Mouse (Mus musculus) macrophage (primary cell): Measurements from ENCODE around the gene Pik3r1. TPM values are rescaled to one million over a fixed set of nuclear protein-coding genes. Genes with fewer than 3 reads are reported as not detected.

Experiments used
- H3K27ac ChIP-seq: fragments of 350-480 bp; formaldehyde crosslinking; 2 replicates; pipeline ENCODE4 v1.9.0; 2021
- H3K36me3 ChIP-seq: fragments of 350-480 bp; formaldehyde crosslinking; 2 replicates; pipeline ENCODE4 v1.9.0; 2021; ENCODE audit errors: inconsistent target
- H3K4me3 ChIP-seq: fragments of 350-480 bp; formaldehyde crosslinking; 2 replicates; pipeline ENCODE4 v1.9.0; 2021; ENCODE audit errors: inconsistent target
- H3K79me2 ChIP-seq: fragments of 350-480 bp; formaldehyde crosslinking; 2 replicates; pipeline ENCODE4 v1.9.0; 2021; ENCODE audit errors: inconsistent target
- WGBS: methylation state at CpG from one replicate; pipeline ENCODE4 v1.1.7; 2026; ENCODE audit warnings: inconsistent platforms; ENCODE audit not compliant: missing documents; 5-methylcytosine and 5-hydroxymethylcytosine counted together
- polyA plus RNA-seq: library from polyadenylated mRNA; stranded (reverse); fragments of 250-400 nt; gene quantifications from 3 replicates; pipeline ENCODE4 v1.2.4, GENCODE M21; 2018; ENCODE audit warnings: inconsistent platforms

The Pik3r1 gene
- polyA plus RNA-seq, 1 experiment from 2014 or later: 46.9 TPM

DNA sequence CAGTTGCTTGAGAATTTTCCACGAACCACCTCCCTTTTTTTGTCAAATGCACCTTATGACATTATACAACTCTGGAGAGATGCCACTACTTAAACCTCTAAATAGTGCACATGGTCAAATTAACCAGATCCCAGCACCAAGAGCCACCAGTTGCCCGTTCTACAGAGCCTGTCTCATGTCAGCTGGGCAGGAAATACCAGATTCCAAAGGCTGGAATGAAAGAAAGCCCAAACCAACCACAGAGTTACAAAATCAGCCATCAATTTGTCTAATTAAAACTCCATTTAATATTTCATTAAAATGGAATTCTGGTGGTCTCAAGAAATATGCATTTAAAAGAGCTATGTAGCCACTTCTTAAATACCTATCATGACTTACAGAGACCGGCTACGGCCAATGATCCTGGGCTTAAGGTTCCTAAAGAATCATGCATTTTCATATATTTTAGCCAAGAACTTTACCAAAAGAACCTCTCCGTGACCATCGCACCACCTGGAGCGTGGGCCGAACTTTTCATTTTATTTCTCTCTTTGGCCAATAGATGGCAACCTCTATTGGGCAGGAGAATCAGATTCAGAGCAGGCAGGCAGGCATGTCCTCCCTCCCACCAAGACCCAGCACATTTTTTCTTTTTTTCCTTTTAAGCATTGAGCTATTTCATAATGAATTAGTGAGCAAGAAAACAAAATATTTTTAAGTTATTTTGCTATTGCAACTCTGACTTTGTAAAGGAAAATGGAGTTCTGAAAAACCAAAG is 32.5 kb downstream of the Pik3r1 start:
- no peaks in the 10 kb centered on the region for H3K36me3 ChIP-seq
- peak overlapping the region; percentile 49; the same call in 1 of the 2 replicates for H3K27ac ChIP-seq
- no peak overlapping the region for H3K4me3 ChIP-seq
- WGBS: 55% methylated on average over 8 of the region's 8 CpGs
- peaks cover 100% of the 10 kb centered on the region for H3K79me2 ChIP-seq

- 48% methylated on average over 7 of the region's 7 CpGs for WGBS
- peaks cover 100% of the 10 kb centered on the region for H3K79me2 ChIP-seq
- H3K27ac ChIP-seq: no peak overlapping the region
- no peaks in the 10 kb centered on the region for H3K36me3 ChIP-seq
- H3K4me3 ChIP-seq: no peak overlapping the region
Measured at GRCm38 (mm10) chr13:101734227-101734626, 33.8 kb downstream of the Pik3r1 start.

- H3K4me3 ChIP-seq: no peak overlapping the region
- H3K36me3 ChIP-seq: no peaks in the 10 kb centered on the region
- H3K27ac ChIP-seq: no peak overlapping the region
- WGBS: 22% methylated on average over 10 of the region's 10 CpGs
- H3K79me2 ChIP-seq: peaks cover 100% of the 10 kb centered on the region
Measured at GRCm38 (mm10) chr13:101732675-101733074, 35.3 kb downstream of the Pik3r1 start.

- Histone ChIP-seq H3K4me3 (no peak overlapping the region), H3K27ac (no peak overlapping the region), H3K36me3 (no peaks in the 10 kb centered on the region), H3K79me2 (peaks cover 100% of the 10 kb centered on the region)
- WGBS: 92% methylated on average over 7 of the region's 7 CpGs
Measured at GRCm38 (mm10) chr13:101731777-101732176, 36.2 kb downstream of the Pik3r1 start.

DNA sequence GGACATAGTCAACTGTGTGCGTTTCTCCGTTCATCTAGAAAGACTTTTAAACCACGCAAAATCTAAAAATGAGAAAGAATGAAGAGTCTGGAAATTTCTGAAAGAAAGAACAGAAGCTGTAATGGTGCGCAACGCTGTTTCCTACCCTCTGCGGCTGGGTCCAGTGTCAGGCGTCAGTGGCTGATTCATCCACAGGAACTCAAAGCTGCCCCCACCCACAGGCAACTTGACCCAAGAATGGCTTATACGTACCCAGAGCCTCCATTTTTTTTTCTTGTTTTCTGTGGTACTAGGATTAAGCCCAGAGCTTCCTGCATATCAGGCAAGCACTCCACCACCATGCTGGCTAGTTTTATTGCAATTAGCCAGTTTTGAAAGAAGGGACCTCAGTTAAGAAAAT is 37.7 kb downstream of the Pik3r1 start:
- no peaks in the 10 kb centered on the region for H3K36me3 ChIP-seq
- 56% methylated on average over 7 of the region's 8 CpGs for WGBS

DNA sequence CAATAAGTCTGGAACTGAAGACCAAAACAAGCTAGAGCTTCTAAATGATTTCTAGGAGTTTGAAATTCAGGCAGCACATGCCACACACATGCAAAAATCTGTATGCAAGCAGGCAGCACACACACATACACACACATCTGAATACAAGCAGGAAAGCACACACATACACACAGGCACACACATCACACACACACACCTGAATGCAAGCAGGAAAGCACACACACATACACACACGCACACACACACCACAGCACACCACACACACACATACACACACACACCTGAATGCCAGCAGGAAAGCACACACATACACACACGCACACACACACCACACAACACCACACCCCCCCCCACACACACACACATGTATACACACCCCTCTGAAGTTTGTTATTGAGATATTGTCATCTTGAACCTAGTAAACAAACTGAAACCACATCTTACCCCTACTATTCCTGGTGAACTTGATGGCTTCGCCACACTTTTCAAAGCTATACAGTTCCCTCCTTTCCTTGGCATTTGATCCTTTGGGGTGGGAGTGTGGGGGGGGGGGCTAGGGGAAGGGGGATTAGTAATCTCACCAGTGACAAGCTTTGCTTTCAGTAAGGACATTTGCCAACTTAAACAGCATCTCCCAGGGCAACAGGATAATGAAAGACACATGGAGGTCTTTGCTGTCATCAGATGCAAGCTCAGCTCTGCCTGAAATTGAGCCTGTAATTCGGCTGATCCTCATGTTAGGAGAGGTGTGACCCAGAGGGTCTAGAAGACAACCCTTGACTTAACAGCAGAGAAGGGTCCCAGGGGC is 38.6 kb downstream of the Pik3r1 start:
- Histone ChIP-seq H3K79me2 (peaks cover 100% of the 10 kb centered on the region), H3K4me3 (no peak overlapping the region), H3K36me3 (no peaks in the 10 kb centered on the region), H3K27ac (no peak overlapping the region)
- WGBS: 95% methylated on average over 4 of the region's 4 CpGs

More for the DNA sequence above, 37.7 kb downstream of the Pik3r1 start:
- no peak overlapping the region for H3K4me3 ChIP-seq
- H3K27ac ChIP-seq: peak overlapping the region; percentile 13
- peaks cover 100% of the 10 kb centered on the region for H3K79me2 ChIP-seq

DNA sequence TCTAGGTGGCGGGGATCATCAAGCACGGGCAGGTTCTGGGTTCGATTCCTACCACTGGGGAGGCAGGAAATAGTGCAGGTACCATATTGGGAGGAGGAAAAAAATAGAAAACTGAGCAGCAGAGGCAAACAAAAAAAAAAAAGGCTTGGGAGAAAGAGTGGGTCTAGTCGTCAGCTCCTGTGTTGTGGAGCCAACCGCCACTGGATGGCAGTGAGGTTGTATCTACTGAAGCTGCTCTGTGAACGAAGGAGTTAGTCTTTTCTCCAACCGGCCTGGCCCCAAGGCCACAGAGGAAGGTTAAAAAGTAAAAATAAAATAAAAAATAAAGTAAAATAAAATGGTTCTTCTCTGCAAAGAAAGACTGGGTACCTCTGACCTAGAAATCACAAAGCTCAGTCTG is 39.2 kb downstream of the Pik3r1 start:
- Histone ChIP-seq H3K79me2 (peaks cover 100% of the 10 kb centered on the region), H3K36me3 (no peaks in the 10 kb centered on the region), H3K27ac (no peak overlapping the region), H3K4me3 (no peak overlapping the region)
- WGBS: 76% methylated on average over 7 of the region's 7 CpGs

DNA sequence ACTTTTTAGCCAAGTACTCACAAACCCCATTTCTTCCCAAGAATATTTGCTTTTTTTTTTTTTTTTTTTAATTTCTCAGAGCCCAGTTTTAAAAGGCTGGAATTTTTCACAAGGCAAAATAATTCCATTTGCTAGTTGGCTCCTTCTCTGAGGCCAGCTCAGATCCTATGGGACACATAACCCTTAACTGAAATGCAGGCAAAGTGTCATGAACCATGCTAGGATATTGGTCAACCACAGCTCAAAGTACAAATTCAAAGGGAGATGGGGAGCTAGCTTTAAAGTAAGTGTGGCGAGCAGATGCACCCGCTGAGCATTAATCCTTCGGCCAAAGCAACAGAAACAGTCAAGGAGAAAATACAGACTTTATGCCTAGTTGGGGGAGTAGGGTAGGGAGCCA is 39.7 kb downstream of the Pik3r1 start:
- peaks cover 100% of the 10 kb centered on the region for H3K79me2 ChIP-seq
- H3K4me3 ChIP-seq: no peak overlapping the region
- no peak overlapping the region for H3K27ac ChIP-seq
- 98% methylated on average over 3 of the region's 3 CpGs for whole genome bisulfite sequencing
- H3K36me3 ChIP-seq: no peaks in the 10 kb centered on the region

- WGBS: 82% methylated on average over 5 of the region's 5 CpGs
- Histone ChIP-seq H3K27ac (no peak overlapping the region), H3K4me3 (no peak overlapping the region)
Measured at GRCm38 (mm10) chr13:101727837-101728236, 40.2 kb downstream of the Pik3r1 start.

DNA sequence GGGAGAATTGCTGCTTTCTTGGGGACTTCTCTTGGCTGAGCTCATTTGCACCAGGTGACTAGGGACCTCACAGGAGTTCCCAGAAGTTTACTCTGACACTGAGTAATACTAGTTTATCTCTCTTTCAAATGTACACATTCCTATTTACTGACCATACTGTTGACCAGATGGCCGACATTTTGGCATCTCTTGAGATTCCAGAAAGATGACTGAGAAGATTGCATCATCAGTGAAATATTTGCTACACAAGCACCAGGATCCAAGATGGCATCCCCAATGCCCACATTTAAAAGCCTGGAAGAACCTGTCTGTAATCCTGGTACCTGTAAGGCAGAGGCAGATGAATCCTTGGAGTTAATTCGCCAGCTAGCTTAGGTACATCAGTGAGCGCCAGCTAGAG is 41.1 kb downstream of the Pik3r1 start:
- H3K79me2 ChIP-seq: peaks cover 100% of the 10 kb centered on the region
- H3K36me3 ChIP-seq: no peaks in the 10 kb centered on the region
- no peak overlapping the region for H3K27ac ChIP-seq
- WGBS: 100% methylated on average over 3 of the region's 3 CpGs
- no peak overlapping the region for H3K4me3 ChIP-seq

More at GRCm38 (mm10) chr13:101727837-101728236, 40.2 kb downstream of the Pik3r1 start:
- Histone ChIP-seq H3K79me2 (peaks cover 100% of the 10 kb centered on the region), H3K36me3 (no peaks in the 10 kb centered on the region)

DNA sequence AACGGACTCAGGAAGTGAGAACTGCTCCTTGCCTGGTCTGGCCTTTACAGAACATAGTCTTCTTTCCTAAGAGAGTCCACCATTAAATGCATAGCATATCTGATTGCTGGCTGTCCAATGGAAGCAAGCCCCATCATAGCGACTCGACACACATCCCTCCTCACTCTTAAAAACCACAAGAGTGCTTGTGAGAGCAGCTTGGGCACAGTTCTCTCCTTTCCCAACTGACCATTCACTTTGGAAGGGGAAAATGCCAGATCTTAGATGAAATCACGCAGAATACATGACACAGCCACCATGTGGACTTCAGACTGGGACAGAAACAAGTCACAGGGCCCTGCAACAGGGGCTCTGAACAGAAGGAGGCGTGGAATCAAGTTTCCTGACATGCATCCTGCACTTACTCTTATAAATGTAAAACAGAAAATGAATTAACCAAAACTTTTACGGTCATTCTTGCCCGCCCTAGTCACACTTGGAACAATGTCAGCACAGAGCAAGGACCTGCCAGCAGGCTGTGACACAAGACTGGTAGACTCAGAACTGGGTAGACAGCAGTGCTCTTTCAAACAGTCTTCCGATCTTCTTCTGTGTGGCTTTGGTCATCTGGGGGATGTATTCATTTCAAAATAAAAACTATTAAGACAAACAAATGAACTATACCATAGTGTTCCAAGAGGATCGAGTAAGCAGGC is 46.0 kb downstream of the Pik3r1 start:
- Histone ChIP-seq H3K79me2 (peaks cover 98% of the 10 kb centered on the region), H3K27ac (no peak overlapping the region), H3K4me3 (no peak overlapping the region), H3K36me3 (no peaks in the 10 kb centered on the region)
- 72% methylated on average over 9 of the region's 9 CpGs for WGBS

DNA sequence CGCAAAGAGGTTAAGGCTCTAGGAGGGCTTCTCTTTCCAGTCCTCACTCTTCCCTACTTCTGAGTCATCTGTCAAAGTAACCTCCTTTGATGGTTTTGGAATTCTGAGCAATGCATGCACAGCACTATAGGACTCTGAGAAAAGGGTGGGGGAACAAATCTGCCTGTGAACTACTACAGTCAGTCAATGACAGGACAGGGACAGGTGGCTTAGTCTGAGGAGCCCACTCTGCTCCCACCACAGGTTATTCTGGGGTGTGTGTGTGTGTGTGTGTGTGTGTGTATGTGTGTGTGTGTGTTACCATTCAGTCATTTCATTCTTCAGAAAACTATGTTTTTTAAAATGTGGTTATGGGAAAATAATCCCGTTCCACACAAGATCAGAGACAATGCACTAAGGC is 46.9 kb downstream of the Pik3r1 start:
- whole genome bisulfite sequencing: 100% methylated on average over 1 of the region's 2 CpGs
- Histone ChIP-seq H3K79me2 (peaks cover 98% of the 10 kb centered on the region), H3K27ac (no peak overlapping the region), H3K4me3 (no peak overlapping the region), H3K36me3 (peaks cover 2% of the 10 kb centered on the region; the same call in 1 of the 2 replicates)

DNA sequence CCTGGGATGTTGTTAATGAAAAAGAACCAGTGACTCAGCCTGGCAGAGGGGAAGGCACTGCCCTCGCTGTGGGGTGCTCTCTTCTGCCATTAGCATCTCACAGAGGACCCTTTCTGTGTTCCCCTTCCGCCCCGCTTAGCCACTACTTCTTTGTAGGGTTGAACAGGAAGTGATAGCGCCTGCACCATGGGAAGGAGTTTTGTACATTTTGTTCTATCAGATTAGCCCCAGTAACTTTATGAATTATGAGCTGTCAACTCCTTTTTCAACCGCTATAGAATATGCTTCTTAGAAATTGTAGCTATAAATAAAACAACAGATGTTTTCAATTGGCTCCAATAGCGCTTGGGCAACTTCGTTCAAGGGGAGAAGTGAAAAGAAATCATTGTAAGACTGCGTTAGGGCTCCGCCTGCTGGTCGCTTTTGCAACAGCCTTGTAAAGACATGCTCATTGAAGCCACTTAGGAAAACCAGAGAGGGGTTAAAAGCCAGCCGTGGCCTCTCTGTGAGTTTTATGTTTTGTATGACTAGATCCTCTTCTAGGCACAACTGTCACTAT is 48.6 kb downstream of the Pik3r1 start:
- Histone ChIP-seq H3K4me3 (peak overlapping the region; percentile 7; the same call in 1 of the 2 replicates), H3K27ac (no peak overlapping the region), H3K36me3 (peaks cover 8% of the 10 kb centered on the region; the same call in 1 of the 2 replicates), H3K79me2 (peaks cover 98% of the 10 kb centered on the region)
- 1% methylated on average over 11 of the region's 11 CpGs for WGBS

GRCm38 (mm10) chr13:101718744-101719143 is 49.3 kb downstream of the Pik3r1 start:
- H3K4me3 ChIP-seq: no peak overlapping the region
- 47% methylated on average over 7 of the region's 7 CpGs for WGBS
- H3K36me3 ChIP-seq: peaks cover 8% of the 10 kb centered on the region; the same call in 1 of the 2 replicates
- peaks cover 98% of the 10 kb centered on the region for H3K79me2 ChIP-seq
- H3K27ac ChIP-seq: no peak overlapping the region
